Mouse (Mus musculus) spleen, adult 18-20 months (tissue): ENCODE measurements around the gene Cd6.

ENCODE experiments used
- DNase-seq, 2 experiments: peaks; one replicate each; pipeline ENCODE4 v3.0.0; 2022; ENCODE audit warnings: mixed read lengths in 2 of 2

Cd6 gene

GRCm38 (mm10) chr19:10798576-10798975, 31.3 kb downstream of the Cd6 start:
- no peak for DNase-seq

GRCm38 (mm10) chr19:10794916-10795315, 34.9 kb downstream of the Cd6 start:
- DNase-seq: no peak

DNA sequence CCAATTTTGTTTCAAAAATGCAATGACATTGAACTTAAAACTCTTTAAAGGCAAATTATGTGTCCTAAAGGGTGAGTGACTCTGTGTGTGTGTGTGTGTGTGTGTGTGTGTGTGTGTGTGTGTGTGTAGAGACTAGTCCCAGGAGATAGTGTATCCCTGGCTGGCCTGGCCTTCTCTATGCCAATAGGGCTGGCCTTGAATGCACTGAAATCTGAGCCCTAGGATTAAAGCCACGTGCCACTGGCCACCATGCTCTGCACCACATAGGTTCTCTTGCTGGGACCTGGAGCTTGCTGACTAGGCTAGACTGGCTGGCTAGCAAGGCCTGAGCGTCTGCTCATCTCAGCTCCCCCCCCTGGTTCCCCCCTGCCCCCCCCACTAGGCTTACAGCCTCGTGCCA, 36.8 kb downstream of the Cd6 start:
- DNase-seq: no peak

GRCm38 (mm10) chr19:10790323-10790722, 39.5 kb downstream of the Cd6 start:
- no peak for DNase-seq

DNA sequence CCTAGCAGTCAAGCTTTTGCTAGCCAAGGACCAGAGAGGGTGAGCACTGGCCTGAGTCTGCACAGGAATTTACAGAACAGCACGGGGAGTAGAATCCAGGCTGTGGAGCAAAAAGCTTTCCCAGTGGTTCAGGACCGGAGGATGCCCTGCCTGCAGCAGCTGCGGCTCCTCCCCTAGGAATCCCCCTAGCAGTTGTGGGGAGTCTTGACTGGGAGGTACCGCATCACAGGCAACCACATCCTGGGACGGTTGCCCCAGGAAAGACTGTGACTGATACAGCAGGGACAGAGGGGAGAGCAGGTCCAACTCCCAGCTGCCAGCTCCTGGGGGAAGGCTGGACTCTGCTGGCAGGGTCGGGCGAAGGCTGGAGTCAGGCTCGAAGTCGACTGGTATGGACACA, 41.6 kb downstream of the Cd6 start:
- DNase-seq: no peak

DNA sequence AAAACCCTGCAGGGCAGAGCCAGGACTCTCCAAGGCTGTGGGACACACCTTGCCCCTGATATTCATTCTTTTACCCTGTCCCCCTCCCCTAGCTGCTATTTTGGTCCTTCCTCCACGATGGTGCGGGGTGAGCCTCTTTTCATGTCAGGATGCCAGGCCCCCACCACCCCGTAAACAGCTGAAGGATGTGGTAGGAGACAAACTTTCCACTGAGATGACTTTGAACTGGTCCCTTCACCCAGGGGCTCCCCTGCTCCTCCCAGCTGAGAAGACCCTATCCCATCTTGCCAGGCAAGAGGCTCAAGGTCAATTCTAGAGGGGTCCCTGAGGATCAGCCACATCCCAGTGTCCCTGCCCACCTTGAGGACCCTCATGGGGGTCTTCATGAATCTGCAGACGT, 42.5 kb downstream of the Cd6 start:
- no peak for DNase-seq

- no peak for DNase-seq
Observed at GRCm38 (mm10) chr19:10786753-10787152, 43.1 kb downstream of the Cd6 start.

GRCm38 (mm10) chr19:10784796-10785459, 44.9 kb downstream of the Cd6 start:
- no peak for DNase-seq

DNA sequence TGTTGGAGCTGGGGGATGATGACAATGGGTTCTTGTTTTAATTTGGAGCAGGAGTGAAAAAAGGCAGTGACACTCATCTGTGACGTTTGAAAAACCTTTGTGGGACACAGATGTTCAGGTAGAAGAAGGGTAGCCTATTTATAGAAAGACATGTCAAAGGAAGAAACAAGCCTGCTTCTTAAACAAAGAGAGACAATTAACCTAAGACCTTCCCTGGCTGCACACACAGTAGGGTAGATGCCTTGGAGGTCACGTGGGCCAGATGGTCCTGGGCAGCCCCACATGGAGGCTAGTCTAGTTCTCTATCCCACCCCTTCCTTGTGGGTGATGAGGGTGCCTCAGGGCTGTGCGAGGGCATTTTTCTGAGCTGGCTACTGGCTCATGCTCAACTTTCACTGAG, 45.8 kb downstream of the Cd6 start:
- DNase-seq: no peak

DNA sequence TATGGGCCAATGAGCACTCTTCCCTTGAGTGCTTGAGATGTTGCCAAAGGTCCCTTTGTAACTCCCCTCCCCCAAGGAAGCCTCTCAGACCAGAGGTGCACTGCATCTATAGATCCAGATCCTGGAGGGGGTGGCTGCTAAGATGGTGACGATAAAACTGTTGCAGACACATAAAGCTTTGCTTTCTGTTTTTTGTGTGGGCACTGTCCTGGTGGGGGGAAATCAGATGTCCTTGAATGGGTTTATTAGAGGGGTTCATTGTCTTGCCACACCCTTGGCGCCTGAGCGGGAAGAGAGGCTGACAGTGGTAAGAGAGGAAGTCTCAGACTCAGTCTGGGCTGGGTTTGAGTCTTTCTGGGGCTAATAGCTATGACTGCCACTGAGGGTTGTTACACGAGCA, 46.7 kb downstream of the Cd6 start:
- DNase-seq: no peak

DNA sequence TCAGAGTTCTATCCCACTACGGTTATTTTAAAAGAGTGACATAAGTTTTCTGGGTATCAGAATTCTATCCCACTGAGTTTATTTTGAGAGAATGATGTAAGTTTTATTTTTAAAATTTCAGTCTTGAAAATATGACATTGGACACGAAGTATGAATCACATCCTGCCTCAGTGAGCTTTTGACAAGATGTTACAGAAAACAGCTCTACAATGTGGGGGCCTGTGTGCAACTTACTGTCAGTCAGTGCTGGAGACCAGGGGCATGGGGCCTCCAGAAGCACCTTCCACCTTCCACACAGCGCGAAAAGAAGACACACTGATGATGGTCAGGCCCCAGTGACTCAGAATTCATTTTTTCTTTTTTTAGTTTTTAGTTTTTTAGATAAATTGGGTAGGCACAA, 48.2 kb downstream of the Cd6 start:
- no peak for DNase-seq

DNA sequence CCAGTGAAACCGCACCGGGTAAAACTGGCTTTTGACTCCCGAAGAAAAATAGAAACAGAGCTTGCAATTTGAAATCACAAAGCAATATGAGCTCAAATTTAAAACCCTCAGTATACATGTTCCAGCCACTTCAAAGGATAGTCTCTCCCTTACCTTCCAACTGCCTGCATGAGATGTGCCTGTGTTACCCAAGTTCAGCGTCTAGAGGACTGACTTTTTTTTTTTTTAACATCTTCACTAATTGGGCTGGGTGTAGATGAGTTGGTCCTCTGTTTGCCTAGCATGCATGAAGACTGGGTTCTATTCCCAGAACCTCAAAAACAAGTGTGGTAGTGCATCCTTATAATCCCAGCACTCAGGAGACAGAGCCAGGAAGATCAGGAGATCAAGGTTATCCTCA, 53.0 kb downstream of the Cd6 start:
- no peak for DNase-seq

DNA sequence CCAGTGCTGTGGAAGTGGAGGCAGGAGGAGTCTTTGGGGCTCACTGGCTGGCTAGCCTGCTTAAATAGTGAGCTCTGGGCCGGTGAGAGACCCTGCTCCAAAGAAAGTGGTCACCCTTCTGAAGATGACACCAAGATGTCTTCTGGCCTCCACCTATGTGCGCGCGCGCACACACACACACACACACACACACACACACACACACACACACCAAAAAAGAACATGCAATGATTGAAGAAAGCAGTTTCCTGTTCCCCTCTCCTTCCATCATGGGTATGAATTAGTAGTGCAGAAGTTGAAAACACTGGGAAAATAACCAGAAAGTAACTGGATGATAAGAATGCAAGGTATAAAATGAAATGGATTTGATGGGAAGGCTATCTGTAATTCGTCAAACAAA, 55.7 kb downstream of the Cd6 start:
- no peak for DNase-seq

DNA sequence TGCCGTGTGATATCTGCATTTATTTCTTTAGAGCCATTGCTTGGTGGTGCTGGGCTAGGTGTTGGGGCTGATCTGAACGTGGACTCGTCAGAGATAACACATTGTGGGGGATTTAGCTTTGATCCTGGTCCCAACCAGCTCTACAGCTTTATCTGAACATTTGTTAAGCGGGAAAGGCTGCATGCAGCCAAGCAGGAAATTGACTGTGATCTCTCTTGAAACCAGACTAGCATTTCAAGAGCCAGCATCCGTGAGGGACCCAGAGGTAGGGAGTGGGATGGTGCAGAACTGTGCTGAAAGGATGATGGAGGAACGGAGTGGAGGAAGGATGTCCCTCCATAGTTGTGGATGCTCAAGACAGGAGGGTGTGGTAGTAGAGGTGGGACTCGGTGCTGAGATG, 56.5 kb downstream of the Cd6 start:
- no peak for DNase-seq

- no peak for DNase-seq
Observed at GRCm38 (mm10) chr19:10772866-10773265, 57.0 kb downstream of the Cd6 start.

- no peak for DNase-seq
Observed at GRCm38 (mm10) chr19:10771995-10772394, 57.9 kb downstream of the Cd6 start.

DNA sequence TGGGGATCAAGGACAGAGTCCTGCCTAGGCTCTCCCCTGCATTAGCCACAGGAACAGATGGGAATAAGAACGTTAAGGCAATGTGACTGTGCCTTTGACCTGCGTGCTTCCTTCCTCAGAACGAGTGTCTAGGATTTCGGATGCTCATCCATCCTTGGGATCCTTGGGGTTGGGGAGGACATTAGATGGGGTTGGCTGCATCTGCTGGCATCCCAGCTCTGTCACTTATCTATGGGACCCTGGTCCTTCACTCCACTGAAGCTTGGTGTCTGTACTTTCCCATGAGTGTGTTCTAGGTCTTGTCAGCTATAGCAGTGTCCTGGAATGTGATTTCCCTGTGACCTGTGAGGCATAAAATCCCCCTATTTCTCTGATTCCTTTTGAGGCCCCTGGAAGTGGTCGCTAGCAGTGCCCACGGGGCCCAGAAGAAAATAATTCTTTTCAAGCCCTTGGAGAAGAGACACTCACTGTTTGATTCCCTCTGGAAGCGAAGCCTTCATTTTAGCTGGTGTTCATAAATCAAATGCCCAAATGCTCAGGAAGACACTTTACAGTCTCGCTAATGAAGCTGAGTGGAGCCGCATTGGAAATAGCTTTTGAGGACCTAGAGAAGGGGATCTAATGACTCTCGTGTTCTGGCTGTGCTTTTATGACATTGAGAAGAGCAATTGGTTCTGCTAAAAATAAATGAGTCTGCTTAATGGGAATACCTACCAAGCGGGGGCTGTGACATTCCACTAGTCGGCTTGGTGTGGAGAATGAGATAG, 60.2 kb downstream of the Cd6 start:
- no peak for DNase-seq

DNA sequence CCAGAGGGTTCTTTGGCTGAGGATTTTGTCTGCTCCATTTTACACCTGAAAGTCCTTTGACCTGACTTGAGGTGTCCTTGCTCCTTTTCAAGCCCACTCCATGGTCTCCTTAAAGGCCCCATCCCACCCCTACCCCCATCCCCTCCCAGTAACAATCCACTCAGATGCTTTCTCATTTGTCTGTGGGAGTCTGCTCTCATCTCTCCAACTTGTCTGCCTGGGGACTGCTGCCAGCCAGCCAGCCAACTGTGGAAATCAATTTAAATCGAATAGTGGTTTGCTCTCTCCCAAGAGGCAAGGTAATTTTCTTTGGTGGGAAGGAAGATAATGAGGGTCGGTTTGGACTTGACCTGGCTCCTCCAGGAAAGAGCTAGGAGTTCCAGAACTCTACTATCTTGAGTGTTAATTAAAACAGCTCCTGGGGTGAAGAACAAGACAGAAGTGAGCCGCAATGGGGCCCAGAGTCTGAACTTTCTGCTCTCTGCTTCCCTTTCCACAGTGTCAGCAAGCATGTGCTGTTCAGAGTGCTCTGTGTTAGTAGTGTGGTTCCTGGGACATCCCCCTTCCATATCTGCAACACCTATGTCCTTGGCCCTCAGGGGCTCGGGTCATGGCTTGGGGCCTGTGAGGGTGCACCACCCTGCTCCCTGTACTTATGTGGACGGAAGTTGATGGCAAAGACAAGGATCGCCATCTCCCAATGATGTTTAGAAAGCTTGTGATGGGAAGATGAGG, 61.0 kb downstream of the Cd6 start:
- no peak for DNase-seq

DNA sequence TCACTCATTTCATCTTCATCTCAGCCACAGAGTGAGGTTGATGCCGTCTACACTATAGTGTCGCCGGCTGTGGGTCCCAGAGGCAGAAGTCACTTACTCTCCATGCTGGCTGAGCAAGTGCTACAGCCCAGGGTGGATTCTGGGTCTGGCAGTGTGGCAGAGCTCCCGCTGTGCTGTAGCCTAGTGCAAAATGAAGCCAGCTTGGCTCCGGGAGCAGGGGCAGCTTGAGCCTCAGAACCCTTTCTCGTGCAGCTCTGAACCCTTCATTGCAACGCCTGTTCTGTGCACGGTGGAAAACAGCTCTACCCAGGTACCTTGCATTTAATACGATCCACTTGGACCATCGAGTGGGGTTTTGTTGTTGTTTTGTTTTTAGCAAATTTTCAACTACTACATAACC, 62.2 kb downstream of the Cd6 start:
- DNase-seq: no peak

DNA sequence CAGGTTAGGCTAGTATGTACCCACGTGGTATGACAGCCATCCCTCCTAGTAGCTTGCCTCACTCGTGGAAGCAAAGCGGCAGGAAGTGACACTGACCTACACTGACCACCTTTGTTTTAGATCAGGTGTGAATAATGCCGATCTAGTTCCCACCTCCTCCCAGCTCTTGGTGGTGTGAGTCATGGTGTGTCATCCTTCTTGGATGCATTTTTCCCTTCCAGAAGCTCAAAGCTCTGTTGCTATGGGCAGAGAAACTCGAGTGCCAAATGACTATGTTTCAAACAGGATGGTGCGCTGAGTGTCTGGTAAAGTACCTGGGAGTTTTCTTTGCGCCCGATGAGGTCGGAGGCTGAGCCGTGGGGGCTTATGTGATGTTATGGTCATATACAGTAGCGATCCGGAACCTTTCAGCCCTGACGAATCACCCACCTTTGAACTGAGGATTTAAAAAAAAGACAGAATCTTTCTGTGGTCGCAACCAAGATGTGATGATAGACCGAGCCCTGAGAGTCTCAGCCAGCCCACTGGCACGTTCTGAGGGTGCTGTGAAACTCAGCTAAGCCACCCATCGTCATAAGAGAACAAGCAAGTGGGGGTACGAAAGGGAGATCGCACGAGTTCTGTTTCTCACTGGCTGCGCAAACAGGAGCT, 66.4 kb downstream of the Cd6 start:
- no peak for DNase-seq

GRCm38 (mm10) chr19:10762468-10762867, 67.4 kb downstream of the Cd6 start:
- no peak for DNase-seq

- no peak for DNase-seq
Observed at GRCm38 (mm10) chr19:10761794-10762415, 68.0 kb downstream of the Cd6 start.
